Mouse (Mus musculus) urinary bladder, postnatal 14 days (tissue): Measurements from ENCODE around the gene Zfp12.
"Not testable (repeated sequence)": the region's sequence is repeated elsewhere in the genome, so short reads cannot be mapped to it uniquely, and the experiment has no call there.

Experiments
- DNase-seq: peaks from one replicate; pipeline ENCODE4 v3.0.0; 2021; ENCODE audit warnings: low spot score

The Zfp12 gene

GRCm38 (mm10) chr5:143235028-143235693, at the start of gene Zfp12:
Zfp12 (plus strand) TSS chr5:143235163.
- peak; percentile 93 for DNase-seq

- not testable (repeated sequence) for DNase-seq
These were observed 46.9 kb upstream of the Zfp12 start for GRCm38 (mm10) chr5:143188014-143188413.

GRCm38 (mm10) chr5:143192806-143193205, 42.2 kb upstream of the Zfp12 start:
- no peak for DNase-seq

GRCm38 (mm10) chr5:143194747-143195146, 40.2 kb upstream of the Zfp12 start:
- DNase-seq: not testable (repeated sequence)

GRCm38 (mm10) chr5:143195166-143195565, 39.8 kb upstream of the Zfp12 start:
- DNase-seq: no peak

GRCm38 (mm10) chr5:143196506-143196905, 38.5 kb upstream of the Zfp12 start:
- no peak for DNase-seq

- no peak for DNase-seq
These were observed 29.9 kb upstream of the Zfp12 start for GRCm38 (mm10) chr5:143205015-143205414.

GRCm38 (mm10) chr5:143213832-143214231, 21.1 kb upstream of the Zfp12 start:
- DNase-seq: no peak

- DNase-seq: no peak
These were observed 14.0 kb upstream of the Zfp12 start for GRCm38 (mm10) chr5:143220996-143221395.

GRCm38 (mm10) chr5:143222287-143222686, 12.7 kb upstream of the Zfp12 start:
- DNase-seq: no peak

- no peak for DNase-seq
These were observed 8.2 kb upstream of the Zfp12 start, which contains the start of gene Spdye4a for GRCm38 (mm10) chr5:143226790-143227189. Spdye4a (minus strand) TSS chr5:143226890.

GRCm38 (mm10) chr5:143236036-143236435, 1.1 kb downstream of the Zfp12 start:
- DNase-seq: no peak

- DNase-seq: no peak
These were observed 10.0 kb downstream of the Zfp12 start for GRCm38 (mm10) chr5:143244926-143245325.

- no peak for DNase-seq
These were observed 17.1 kb downstream of the Zfp12 start for GRCm38 (mm10) chr5:143252039-143252438.

- no peak for DNase-seq
These were observed 17.8 kb downstream of the Zfp12 start for GRCm38 (mm10) chr5:143252791-143253185.

- no peak for DNase-seq
These were observed 18.4 kb downstream of the Zfp12 start for GRCm38 (mm10) chr5:143253186-143253880.

- no peak for DNase-seq
These were observed 19.0 kb downstream of the Zfp12 start for GRCm38 (mm10) chr5:143253881-143254486.

GRCm38 (mm10) chr5:143254487-143255130, 19.6 kb downstream of the Zfp12 start:
- DNase-seq: no peak

- DNase-seq: no peak
These were observed 20.2 kb downstream of the Zfp12 start for GRCm38 (mm10) chr5:143255131-143255519.

- no peak for DNase-seq
These were observed 20.8 kb downstream of the Zfp12 start for GRCm38 (mm10) chr5:143255802-143256201.

GRCm38 (mm10) chr5:143261636-143262035, 26.7 kb downstream of the Zfp12 start:
- DNase-seq: no peak

- DNase-seq: peak; percentile 25
These were observed 29.7 kb downstream of the Zfp12 start for GRCm38 (mm10) chr5:143264689-143265088.

- no peak for DNase-seq
These were observed 30.4 kb downstream of the Zfp12 start for GRCm38 (mm10) chr5:143265409-143265808.
